Mouse (Mus musculus) stomach, postnatal 0 days (tissue): ENCODE measurements around the gene Slc5a9.

ENCODE experiments used
- CTCF ChIP-seq: IDR thresholded peaks from 2 replicates; pipeline ENCODE4 v1.5.1; 2016; ENCODE audit warnings: antibody characterized with exemption, low read depth, mild to moderate bottlenecking, moderate library complexity
- EP300 ChIP-seq: optimal IDR thresholded peaks from 2 replicates; pipeline ENCODE3; 2016; ENCODE audit warnings: antibody characterized with exemption

DNA sequence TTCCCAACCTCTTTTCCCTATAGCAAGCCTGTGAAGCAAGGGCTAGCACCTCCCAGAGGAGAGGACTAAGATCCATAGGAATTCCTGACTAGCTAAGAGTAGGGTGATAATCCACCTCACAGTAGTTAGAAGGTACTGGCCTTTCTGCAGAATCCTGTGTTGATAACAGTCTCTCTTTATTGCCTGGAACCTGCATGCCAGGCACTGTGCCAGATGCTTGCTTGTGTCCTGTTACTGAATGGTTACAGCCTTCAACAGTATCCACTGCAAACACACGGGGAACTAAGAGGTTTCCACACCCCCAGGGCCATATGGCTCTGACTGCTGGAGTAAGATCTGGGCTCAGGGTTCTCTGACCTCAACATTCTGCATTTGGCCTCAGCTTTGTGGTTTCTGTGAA lies 5.0 kb downstream of the Slc5a9 start:
- no peak for TF ChIP-seq CTCF
- TF ChIP-seq EP300: no peak
